Mouse (Mus musculus) cerebellum, postnatal 25 days (tissue): Measurements from ENCODE around the gene Igfbp2.

Experiments
- DNase-seq, 2 experiments: peaks; one replicate each; pipeline ENCODE4 v3.0.0; 2021; ENCODE audit warnings: mixed read lengths in 2 of 2

Igfbp2 gene

DNA sequence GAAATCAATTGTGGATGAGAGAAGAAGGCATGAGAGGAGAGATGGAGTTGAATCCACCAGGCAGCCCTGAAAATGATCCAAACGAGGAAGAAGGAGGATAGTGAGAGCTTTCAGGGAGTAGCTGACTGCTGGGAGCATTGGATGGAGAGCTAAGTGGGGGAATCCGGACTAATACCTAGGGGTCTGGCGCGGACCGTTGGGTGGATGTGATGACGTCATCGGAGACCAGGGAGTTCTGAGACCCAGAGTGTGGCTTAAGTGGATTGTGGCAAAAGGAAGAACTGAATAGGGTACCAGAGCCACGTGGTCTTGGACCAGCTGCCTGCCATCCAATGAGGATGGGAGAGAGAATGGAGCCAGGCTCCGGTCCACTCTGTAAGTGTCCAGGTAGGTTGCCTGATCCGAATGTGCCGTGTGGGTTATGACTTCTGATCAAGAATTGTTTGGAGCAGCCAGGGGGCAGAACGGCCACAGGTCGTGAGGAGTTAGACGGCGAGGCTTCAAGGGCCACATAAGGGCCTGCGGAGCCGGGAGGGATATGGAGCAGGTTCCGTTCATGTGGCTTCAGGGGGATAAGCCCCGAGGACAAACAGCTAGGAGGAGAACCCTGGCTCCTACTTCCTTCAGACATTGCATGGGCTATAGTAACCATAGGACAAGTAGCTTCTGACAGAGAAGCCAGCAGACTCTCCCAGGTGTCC, 32.1 kb downstream of the Igfbp2 start:
- DNase-seq: no peak

- no peak for DNase-seq
Measured at GRCm38 (mm10) chr1:72857142-72857541, 32.8 kb downstream of the Igfbp2 start.

GRCm38 (mm10) chr1:72857631-72858030, 33.3 kb downstream of the Igfbp2 start:
- DNase-seq: no peak

DNA sequence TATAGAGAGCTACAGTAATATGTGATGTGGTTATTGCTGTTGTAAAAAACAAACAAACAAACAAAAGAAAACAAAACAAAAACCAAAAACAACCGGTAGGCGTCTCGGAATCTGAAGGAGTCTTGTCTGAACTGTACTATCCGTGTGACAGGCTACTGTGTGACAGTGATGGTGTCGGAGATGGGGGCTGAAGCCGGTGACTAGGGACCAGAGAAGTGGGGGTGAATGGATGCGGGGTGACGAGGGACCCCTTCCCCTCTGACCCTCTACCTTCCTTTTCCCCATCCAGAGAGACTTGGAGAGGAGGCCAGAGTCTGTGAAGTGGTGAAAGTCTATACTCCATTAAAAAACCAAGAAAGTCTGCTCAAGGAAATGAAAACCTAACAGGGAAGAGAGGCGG, 34.0 kb downstream of the Igfbp2 start:
- no peak for DNase-seq

GRCm38 (mm10) chr1:72858874-72859273, 34.6 kb downstream of the Igfbp2 start:
- DNase-seq: no peak

- no peak for DNase-seq
Measured at GRCm38 (mm10) chr1:72859963-72860362, 35.7 kb downstream of the Igfbp2 start.

GRCm38 (mm10) chr1:72860502-72860901, 36.2 kb downstream of the Igfbp2 start:
- DNase-seq: no peak

- DNase-seq: no peak
Measured at GRCm38 (mm10) chr1:72861702-72862101, 37.4 kb downstream of the Igfbp2 start.

DNA sequence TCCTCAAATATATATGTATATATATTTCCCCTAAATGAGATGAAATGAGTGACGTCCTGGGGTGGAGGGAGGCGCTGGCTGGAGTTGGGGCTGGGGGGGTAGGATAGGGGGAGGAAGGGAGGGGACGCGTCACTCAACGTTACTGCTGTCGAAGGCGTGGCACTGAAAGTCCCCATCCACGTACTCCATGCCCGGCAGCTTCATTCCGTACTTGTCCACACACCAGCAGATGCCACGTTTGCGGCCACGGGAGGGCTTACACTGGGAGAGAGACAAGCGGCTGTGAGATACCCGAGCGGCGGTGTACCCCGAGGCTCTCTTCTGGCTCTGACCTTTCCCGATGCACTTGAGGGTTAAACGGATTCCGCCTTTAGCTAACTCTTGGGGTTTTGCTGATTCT, 37.9 kb downstream of the Igfbp2 start:
- DNase-seq: no peak

DNA sequence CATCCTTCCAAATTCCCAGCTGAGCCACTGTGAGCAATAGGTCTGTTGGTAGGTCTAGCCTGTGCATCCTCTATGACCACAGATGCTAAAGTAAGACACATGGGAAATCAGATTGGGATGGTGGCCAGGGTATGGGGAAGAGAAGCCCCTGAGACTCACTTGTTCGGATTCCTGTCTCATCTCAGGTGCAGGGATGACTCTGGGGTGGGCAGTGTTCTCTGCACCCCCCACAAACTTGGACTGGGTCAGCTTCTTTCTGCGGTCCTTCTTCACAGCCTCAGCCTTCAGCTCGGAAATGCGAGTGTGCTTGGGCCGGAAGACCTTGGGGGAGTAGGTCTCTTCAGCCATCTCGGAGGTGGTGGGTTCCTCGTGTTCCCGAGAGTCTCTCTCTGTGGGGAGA, 39.4 kb downstream of the Igfbp2 start:
- DNase-seq: no peak

- no peak for DNase-seq
Measured at GRCm38 (mm10) chr1:72864272-72864671, 40.0 kb downstream of the Igfbp2 start.

- peak; percentile 88 to 91 for DNase-seq
Measured at GRCm38 (mm10) chr1:72865900-72866299, 41.6 kb downstream of the Igfbp2 start.

DNA sequence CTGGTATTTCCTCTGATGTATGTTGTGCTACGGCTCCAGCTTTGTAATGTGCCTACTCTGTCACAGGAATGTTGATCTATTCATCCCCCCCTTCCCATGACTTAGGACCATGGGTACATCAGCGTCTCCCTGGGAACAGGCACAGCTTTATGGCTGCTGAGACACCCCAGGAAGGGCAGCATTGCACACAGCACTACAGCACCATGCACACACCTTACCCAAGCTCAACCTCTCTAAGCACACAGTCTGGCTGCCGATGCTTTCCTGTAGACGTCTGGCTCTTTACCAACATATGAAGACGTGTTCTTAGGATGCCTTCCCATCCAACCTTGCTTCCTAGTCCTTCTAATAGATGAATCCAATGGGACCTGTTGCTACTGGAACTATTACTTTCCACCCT, 42.1 kb downstream of the Igfbp2 start:
- no peak for DNase-seq

DNA sequence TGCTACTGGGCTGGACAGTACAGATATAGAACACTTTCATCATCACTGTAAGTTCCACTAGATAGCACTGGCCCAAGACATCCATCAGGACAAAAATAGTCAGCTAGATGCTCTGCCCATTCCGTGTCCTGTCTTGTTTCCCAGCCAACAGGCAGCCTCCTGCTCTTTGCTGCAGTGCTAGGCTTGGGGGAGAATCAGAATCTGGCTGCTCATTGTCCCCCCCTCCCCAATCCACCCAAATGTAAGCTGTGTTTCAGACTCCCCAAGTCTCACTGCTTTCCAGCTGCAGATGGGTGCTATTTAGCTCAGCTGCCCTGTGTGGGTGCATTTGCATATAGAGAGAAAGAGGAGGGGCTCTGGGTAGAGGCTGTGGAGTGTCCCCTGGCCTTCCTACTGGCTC, 43.0 kb downstream of the Igfbp2 start:
- no peak for DNase-seq

GRCm38 (mm10) chr1:72868429-72869215, 44.3 kb downstream of the Igfbp2 start:
- no peak for DNase-seq

GRCm38 (mm10) chr1:72869275-72869674, 45.0 kb downstream of the Igfbp2 start:
- no peak for DNase-seq

GRCm38 (mm10) chr1:72869681-72870614, 45.6 kb downstream of the Igfbp2 start:
- peak; percentile 71 to 75 for DNase-seq

- DNase-seq: peak; percentile 90 to 95
Measured at GRCm38 (mm10) chr1:72870615-72871336, 46.5 kb downstream of the Igfbp2 start.

GRCm38 (mm10) chr1:72871337-72871696, 47.0 kb downstream of the Igfbp2 start:
- no peak for DNase-seq

GRCm38 (mm10) chr1:72871697-72872411, 47.6 kb downstream of the Igfbp2 start:
- peak; percentile 78 to 80 for DNase-seq

DNA sequence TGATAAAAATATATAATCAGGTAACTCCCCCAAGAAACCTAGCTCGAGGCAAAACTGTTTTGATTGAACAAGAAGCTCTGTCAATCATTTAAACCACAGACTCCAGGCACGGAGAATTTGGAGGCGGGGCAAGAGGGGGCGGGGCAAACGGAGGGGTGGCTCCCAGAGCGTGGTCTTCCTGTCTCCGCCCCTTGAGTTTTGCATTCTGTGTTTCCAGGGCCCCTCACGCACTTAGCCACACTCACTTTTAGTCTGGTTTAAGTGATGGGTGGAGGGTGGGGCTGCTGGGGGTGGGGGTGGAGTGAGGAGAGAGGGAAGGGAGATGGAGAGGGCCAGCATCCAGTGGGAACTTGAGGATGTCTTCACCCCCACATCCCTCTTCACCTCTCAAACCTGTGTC, 48.2 kb downstream of the Igfbp2 start:
- peak; percentile 83 to 95 for DNase-seq

DNA sequence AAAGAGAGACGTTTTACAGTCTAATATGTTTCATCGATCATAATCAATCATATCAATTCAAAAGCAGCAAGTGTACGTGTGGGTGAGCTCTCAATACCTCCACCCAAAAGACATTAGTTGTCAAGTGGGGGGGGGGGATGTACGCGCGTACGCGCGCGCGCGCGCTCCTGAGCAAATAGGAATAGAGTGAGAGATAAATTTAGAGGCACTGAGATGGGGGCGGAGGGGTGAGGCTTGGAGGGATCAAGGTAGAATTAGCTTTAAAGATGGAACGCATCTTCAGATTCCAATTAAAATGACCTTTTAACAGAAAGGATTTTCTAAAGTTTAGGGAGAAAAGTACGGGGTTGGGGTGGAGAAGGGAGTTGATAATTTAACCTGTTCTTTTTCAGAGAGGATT, 48.8 kb downstream of the Igfbp2 start:
- peak; percentile 42 to 64 for DNase-seq
